Mouse (Mus musculus): Measurements from ENCODE around the gene Etfa.

DNA sequence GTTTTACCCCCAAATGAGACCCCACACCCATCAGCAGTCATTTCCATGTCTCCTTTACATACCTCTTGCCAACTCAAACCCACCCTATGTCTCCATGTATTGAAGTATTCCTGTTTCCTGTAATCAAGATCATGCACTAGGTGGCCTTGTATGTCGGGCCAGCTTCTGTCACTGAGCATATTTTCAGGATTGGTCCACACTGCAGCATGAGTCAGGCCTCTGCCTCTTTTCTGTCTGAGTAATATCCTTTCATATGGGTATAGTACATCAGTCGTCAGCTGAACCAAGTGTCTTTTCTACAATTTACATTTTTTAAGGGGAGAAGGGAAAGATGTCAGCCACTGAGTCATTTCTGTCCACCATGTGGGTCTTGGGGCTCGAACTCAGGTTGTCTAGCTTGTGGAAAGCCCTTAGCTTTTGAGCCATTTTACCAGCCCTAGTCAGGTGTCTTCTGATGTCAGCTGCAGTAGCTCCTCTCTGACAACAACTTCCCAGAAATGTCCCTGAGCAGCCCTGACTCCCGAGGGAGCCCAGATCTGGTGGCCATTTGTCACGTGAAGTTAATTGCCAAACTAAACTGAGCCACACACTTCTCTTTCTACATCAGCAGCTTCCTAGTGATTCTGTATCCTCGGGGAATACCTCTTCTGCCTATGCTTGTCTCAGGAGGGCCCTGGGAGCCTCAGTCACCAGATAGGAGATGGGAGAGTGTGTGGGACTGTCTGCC, 106.9 kb downstream of the Etfa start:
- TF ChIP-seq CTCF (IDR thresholded peaks at IDR 0.05; ENCODE audit: control insufficient read depth, insufficient read depth, low read length) (no peak), POLR2A (IDR thresholded peaks at IDR 0.05; ENCODE audit: borderline replicate concordance, control insufficient read depth, low read depth, low read length) (no peak)

Data from bone marrow, adult 2 months (tissue).